Mouse (Mus musculus) lung, adult 2 months (tissue): ENCODE results near the gene Cmtm2a.
"Not testable (repeated sequence)": the region's sequence is repeated elsewhere in the genome, so short reads cannot be mapped to it uniquely, and the experiment has no call there.

Source experiments
- CTCF ChIP-seq: fragments of 200-500 bp; IDR thresholded peaks from 2 replicates; pipeline ENCODE4 v1.5.1; 2011; ENCODE audit warnings: mild to moderate bottlenecking, low read length, control low read depth; ENCODE audit not compliant: insufficient read depth
- POLR2A ChIP-seq: fragments of 200-500 bp; IDR thresholded peaks from 2 replicates; pipeline ENCODE4 v1.6.1; 2011; ENCODE audit warnings: low read depth, mild to moderate bottlenecking, control low read depth, low read length, borderline replicate concordance; ENCODE audit errors: extremely low read depth

DNA sequence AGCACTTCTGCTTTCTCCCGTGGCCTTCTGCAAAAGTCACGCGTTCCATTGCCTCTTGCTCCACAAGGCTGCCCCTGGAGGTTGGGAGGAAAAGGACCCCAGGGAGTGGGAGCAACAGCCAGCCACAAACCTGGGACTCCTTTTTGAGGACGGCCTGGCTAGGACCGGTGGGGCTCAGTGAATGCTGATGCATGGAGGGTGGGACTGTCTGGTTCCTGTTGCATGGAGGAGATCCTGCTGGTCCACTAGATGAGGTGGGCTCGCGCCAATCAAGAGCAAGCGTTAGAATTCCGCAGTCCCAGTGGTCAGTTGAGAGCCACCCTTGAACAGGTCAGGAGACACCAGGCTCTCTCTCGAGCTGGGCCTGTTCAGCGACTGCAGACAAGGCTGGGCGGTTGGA is 28.9 kb upstream of the Cmtm2a start, which contains the start of gene Cmtm2b:
- not testable (repeated sequence) for TF ChIP-seq CTCF, POLR2A
